Mouse (Mus musculus) stomach, embryonic 14.5 days (tissue): ENCODE measurements at regions not wholly inside any gene's neighbourhood (a gene's known extent, or its start where the extent isn't known, plus 50 kb on each side); places are given as distances from the start of the nearest gene placed in this dataset.
"Not testable (repeated sequence)": the region's sequence is repeated elsewhere in the genome, so short reads cannot be mapped to it uniquely, and the experiment has no call there.

Experiments used
- ATAC-seq: fragments of 200-750 bp; cut with Nextera tagmentation; 2 replicates; pipeline ENCODE4 v1.8.0; 2017; ENCODE audit warnings: low read depth, moderate TSS enrichment; ENCODE audit not compliant: insufficient number of reproducible peaks, insufficient read depth, low FRiP score
- H3K27ac ChIP-seq: fragments of 300-500 bp; sonication (generic); 2 replicates; pipeline ENCODE4 v1.5.1; 2014; ENCODE audit warnings: mild to moderate bottlenecking, low read length, moderate library complexity, mixed read lengths
- H3K27me3 ChIP-seq: fragments of 300-500 bp; sonication (generic); 2 replicates; pipeline ENCODE4 v1.6.1; 2014; ENCODE audit warnings: low read length, control low read depth, mixed read lengths; ENCODE audit not compliant: control insufficient read depth, insufficient read depth
- H3K36me3 ChIP-seq: fragments of 300-500 bp; sonication (generic); 2 replicates; pipeline ENCODE4 v1.6.1; 2014; ENCODE audit warnings: mild to moderate bottlenecking, control low read depth, low read length, moderate library complexity, mixed read lengths; ENCODE audit not compliant: control insufficient read depth, insufficient read depth
- H3K4me1 ChIP-seq: fragments of 300-500 bp; sonication (generic); 2 replicates; pipeline ENCODE4 v1.6.1; 2014; ENCODE audit warnings: low read length, control low read depth, mixed read lengths; ENCODE audit not compliant: control insufficient read depth, insufficient read depth
- H3K4me2 ChIP-seq: fragments of 300-500 bp; sonication (generic); replicated peaks from 2 replicates; pipeline ENCODE4 v1.6.1; 2014; ENCODE audit warnings: low read depth, low read length, control low read depth
- H3K4me3 ChIP-seq: fragments of 300-500 bp; sonication (generic); 2 replicates; pipeline ENCODE4 v1.5.1; 2014; ENCODE audit warnings: low read depth, low read length, control low read depth
- H3K9ac ChIP-seq: fragments of 300-500 bp; sonication (generic); replicated peaks from 2 replicates; pipeline ENCODE4 v1.6.1; 2014; ENCODE audit warnings: low read depth, mild to moderate bottlenecking, control low read depth, low read length, moderate library complexity, mixed read lengths
- H3K9me3 ChIP-seq: fragments of 300-500 bp; sonication (generic); 2 replicates; pipeline ENCODE4 v1.6.1; 2016; ENCODE audit warnings: low read depth, low read length, control low read depth; ENCODE audit not compliant: control insufficient read depth
- WGBS: fragments of 180-500 bp; shearing (Covaris S2); extraction: QIAGEN DNeasy Blood & Tissue Kit; methylation state at CpG from one replicate; pipeline ENCODE4 v1.1.7; 2014; 5-methylcytosine and 5-hydroxymethylcytosine counted together

DNA sequence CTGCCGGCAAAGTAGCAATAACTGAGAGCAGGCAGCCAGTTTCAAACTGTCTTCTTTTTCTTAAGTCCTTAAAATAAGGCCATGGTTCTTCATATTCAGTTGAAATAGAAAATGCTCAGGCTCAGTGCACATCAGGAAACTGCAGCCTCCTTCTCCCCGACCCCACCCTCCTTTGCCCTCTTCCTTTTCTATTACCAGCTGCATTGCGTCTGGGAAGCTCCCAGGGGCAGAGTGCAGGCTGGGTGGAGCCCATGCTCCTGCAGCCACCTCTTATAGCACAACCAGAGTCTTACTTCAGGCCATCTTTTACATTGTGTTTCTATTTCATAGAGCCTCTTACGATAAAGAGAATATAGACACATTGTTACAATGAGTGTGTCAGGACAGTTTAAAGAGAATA, 288.2 kb downstream of the Hace1 start:
- Histone ChIP-seq H3K36me3 (no peaks in the 10 kb centered on the region), H3K27me3 (no peaks in the 10 kb centered on the region), H3K27ac (no peak overlapping the region), H3K9ac (no peak overlapping the region), H3K4me1 (no peaks in the 10 kb centered on the region), H3K9me3 (no peaks in the 10 kb centered on the region), H3K4me2 (no peak overlapping the region), H3K4me3 (no peak overlapping the region)
- WGBS, result 44% methylated on average over 4 of the region's 4 CpGs
- no peak for ATAC-seq

DNA sequence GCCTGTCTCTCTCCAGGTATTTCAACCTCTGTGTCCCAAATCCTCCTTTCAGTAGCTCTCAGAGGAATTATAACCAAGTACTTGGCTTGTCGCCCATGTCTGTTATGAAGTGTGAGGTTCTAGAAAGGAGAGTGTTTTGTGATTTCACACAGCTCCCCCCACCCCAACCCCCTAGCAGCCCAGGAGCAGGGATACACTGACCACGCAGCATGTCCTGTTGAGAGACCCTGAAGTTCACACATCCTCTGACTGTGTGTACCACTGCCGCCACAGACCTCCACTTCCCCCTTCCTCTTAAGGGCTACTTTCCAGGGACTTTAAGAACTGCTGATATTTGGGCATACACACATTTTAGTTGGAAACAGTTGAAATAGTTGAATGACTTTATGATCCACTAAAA, 289.2 kb downstream of the Hace1 start:
- Histone ChIP-seq H3K36me3 (no peaks in the 10 kb centered on the region), H3K4me2 (no peak overlapping the region), H3K27ac (no peak overlapping the region), H3K27me3 (no peaks in the 10 kb centered on the region), H3K4me3 (no peak overlapping the region), H3K4me1 (no peaks in the 10 kb centered on the region), H3K9me3 (no peaks in the 10 kb centered on the region), H3K9ac (no peak overlapping the region)
- 70% methylated on average over 3 of the region's 3 CpGs for WGBS
- no peak for ATAC-seq

DNA sequence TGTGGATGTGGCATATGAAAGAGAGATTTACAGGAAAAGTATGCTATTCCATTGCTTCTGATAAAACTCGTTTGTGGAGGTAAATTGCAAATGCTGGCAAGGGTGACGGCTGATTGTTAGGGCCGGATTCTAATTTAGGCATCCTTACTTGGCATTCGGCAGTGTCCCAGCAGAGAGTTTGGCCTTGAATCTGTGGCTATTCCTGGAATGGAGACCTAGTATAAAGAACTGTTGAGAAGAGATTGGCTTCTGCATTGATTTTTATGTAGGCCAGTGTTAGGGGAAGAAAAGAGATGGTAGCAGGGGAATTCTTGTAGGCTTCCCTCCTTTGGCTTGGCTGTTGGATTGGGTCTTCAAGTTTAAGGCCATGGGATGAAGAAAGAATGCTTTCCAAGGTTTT, 293.4 kb downstream of the Hace1 start:
- Histone ChIP-seq H3K27me3 (no peaks in the 10 kb centered on the region), H3K36me3 (no peaks in the 10 kb centered on the region), H3K4me3 (no peak overlapping the region), H3K9me3 (no peaks in the 10 kb centered on the region), H3K4me2 (no peak overlapping the region), H3K9ac (no peak overlapping the region), H3K4me1 (no peaks in the 10 kb centered on the region), H3K27ac (no peak overlapping the region)
- WGBS, result 89% methylated on average over 4 of the region's 4 CpGs
- no peak for ATAC-seq

DNA sequence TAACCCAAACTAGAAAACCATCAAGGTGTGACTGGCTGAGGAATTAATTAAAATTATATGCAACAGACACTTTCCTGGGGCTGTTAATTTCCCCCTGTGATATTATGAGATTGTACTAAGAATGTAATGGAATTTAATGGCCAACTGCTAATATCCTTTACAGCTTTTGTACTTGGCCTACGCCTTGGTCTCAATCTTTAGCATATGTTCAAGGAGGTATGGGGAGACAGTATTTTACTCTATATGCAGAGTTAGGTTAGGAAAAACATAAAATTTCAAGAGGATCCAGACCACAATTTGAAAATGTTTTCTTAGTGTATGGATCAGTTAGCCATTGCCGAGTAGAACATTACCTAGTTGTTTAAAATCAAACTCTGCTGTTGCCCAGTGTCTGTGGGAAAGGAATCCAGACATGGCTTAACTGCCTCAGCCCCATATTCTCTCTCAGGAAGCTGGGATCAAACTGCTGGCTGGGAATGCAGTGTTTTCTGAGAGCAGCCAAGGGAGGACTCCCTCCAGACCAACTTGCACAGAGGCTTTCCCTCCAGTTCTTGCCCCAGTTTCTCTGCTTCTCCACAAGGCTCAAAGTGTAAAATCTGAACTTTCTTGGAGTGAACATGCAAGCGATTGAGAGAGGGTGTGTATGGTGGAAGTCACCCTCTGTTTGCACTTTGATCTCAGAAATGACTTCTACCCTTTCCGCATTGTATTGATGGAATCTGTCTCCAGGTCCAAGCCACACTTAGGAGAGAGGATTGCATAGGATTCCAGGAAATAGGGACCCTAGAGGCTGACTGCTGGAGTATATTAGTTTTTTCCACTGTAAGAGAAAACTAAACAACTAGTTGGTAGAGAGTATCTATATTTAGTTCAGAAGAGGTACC, 294.6 kb downstream of the Hace1 start:
- Histone ChIP-seq H3K9ac (no peak overlapping the region), H3K4me3 (no peak overlapping the region), H3K36me3 (no peaks in the 10 kb centered on the region), H3K9me3 (no peaks in the 10 kb centered on the region), H3K27ac (no peak overlapping the region), H3K4me2 (no peak overlapping the region), H3K4me1 (no peaks in the 10 kb centered on the region), H3K27me3 (no peaks in the 10 kb centered on the region)
- WGBS, result 78% methylated on average over 4 of the region's 4 CpGs
- no peak for ATAC-seq

DNA sequence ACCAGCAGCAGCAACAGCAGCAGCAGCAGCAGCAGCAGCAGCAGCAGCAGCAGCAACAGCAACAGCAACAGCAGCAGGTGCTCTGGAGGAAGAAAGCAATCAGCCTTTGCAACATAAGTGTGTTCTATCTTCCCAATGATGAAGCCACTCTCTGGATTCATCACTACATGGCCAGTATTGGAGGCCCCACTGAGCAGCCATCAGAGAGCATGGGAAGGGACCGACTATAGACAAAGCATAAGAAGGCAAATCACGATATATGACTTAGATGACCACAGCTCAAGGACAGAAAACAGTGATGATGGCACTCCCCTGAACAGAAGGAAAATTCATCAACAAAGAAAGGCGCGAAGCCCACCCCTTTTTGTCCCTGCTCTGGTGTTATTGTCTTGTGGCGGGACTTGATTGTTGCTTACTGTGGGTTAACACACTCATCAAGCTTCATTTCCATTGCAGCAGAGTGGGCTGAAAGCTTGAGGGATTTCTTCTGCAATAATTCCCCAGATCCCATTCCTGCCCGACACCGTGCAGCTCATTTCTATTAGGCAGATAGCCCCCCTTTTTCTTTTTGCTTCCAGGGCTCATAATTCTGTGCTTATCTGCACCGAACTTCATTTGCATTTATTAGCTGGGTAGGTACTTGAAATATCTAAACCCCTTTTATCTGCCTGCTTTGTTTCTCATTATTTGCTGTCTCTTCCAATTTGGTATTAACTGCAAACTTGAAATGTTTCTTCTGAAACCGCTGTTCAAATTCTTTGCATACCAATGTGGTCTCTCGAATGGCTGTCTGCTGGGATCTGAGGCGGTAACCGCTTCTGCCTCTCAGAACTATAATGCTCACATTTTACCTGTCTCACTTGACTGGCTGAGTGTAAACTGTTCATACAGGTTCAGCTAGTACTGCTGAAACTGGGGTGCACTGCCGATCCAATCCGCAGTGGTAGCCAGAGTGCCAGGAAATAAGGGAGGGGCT, 296.5 kb downstream of the Hace1 start:
- no peaks in the 10 kb centered on the region for H3K36me3 ChIP-seq
- no peak overlapping the region for H3K4me3 ChIP-seq
- H3K9ac ChIP-seq, result no peak overlapping the region
- WGBS, result 57% methylated on average over 14 of the region's 14 CpGs
- ATAC-seq, result no peak
- no peak overlapping the region for H3K4me2 ChIP-seq
- no peaks in the 10 kb centered on the region for H3K27me3 ChIP-seq
- H3K4me1 ChIP-seq, result no peaks in the 10 kb centered on the region
- H3K9me3 ChIP-seq, result no peaks in the 10 kb centered on the region
- H3K27ac ChIP-seq, result no peak overlapping the region

DNA sequence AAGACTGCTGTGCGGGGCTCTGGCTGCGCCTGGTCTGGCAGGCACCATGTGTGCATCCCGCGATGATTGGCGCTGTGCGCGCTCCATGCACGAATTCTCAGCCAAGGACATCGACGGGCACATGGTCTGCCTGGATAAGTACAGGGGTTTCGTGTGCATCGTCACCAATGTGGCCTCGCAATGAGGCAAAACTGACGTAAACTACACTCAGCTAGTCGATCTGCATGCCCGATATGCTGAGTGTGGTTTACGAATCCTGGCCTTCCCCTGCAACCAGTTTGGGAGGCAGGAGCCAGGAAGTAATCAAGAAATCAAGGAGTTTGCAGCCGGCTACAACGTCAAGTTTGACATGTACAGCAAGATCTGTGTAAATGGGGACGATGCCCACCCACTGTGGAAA, 297.7 kb downstream of the Hace1 start:
- not testable (repeated sequence) for H3K36me3 ChIP-seq, H3K4me3 ChIP-seq, H3K9me3 ChIP-seq, H3K27me3 ChIP-seq, H3K4me2 ChIP-seq, H3K9ac ChIP-seq, H3K4me1 ChIP-seq, ATAC-seq, H3K27ac ChIP-seq
- WGBS, result 95% methylated on average over 19 of the region's 20 CpGs

DNA sequence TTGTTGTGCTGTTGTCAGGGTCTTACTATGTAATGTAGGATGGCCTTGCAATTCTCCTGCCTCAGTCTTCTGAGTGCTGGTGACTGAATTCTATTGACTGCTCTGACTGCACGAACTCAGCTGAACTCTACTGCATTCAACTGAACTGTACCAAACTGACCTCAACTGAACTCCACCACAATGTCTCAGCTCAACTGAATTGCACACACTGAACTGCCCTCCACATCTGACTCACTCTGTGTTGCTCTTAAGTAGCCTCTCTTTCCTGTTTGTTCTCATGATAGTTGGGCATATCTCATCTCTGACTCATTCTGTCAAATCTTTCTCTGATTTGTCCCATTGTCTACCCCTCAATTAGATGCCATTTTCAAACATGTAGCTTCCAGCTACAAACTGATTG, 306.1 kb downstream of the Hace1 start:
- Histone ChIP-seq H3K4me2 (no peak overlapping the region), H3K4me1 (no peaks in the 10 kb centered on the region), H3K4me3 (no peak overlapping the region), H3K9ac (no peak overlapping the region), H3K36me3 (no peaks in the 10 kb centered on the region), H3K27me3 (no peaks in the 10 kb centered on the region), H3K27ac (no peak overlapping the region), H3K9me3 (no peaks in the 10 kb centered on the region)
- ATAC-seq, result no peak
- 89% methylated on average over 1 of the region's 1 CpGs for WGBS

DNA sequence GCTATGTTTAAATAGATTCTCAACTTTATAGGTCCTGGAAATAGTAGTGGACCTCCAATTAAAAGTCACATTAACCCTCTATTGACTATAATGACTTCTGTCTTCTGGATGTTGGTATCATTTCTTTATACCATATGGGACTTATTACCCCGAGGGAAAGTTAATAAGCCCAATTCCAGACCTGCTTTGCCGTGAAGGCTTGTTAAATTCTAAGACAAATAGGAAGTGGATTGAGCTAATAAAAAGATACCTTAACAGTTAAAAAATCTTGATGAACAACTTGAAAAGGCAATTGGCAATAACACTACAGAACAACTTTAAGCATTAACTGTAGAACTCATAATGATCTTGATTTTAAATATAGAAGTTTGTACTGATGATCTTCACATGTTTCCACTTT, 309.0 kb downstream of the Hace1 start:
- H3K27ac ChIP-seq, result no peak overlapping the region
- H3K9me3 ChIP-seq, result no peaks in the 10 kb centered on the region
- no peak overlapping the region for H3K4me2 ChIP-seq
- no peaks in the 10 kb centered on the region for H3K4me1 ChIP-seq
- no peak for ATAC-seq
- 78% methylated on average over 2 of the region's 2 CpGs for WGBS
- no peak overlapping the region for H3K9ac ChIP-seq
- H3K36me3 ChIP-seq, result no peaks in the 10 kb centered on the region
- H3K4me3 ChIP-seq, result no peak overlapping the region
- H3K27me3 ChIP-seq, result no peaks in the 10 kb centered on the region
